Mouse (Mus musculus): Measurements from ENCODE around the gene Otud1. TPM values are rescaled to one million over a fixed set of nuclear protein-coding genes. Genes with fewer than 3 reads are reported as not detected.

Otud1 gene
- polyA plus RNA-seq, 1 experiment from 2014 or later, result 11.6 TPM

Other genes with a start within 250 kb of the Otud1 start
- gene Ptf1a, start 212.1 kb upstream of the Otud1 start, polyA plus RNA-seq (2016; fragmentation: Nextera tagmentation; extraction: Ambion mirVana), result not detected in 2 replicates
- not detected in 2 replicates for gene 4921504E06Rik, start 103.8 kb upstream of the Otud1 start, polyA plus RNA-seq (2016; fragmentation: Nextera tagmentation; extraction: Ambion mirVana)